Mouse (Mus musculus): ENCODE results near the gene Gorasp2. TPM values are rescaled to one million over a fixed set of nuclear protein-coding genes. Genes with fewer than 3 reads are reported as not detected.

The Gorasp2 gene
- 100 to 1,000 TPM in 1 of 2 experiments, 10 to 100 TPM in 1; 98.9 to 102 TPM for total RNA-seq (2021)
- long read RNA-seq, experiment 1, transcript Gorasp2-201 (10 exons, 2,238 nt): major isoform, 163 of 191 reads
- long read RNA-seq, experiment 1, partial matches to known transcripts: 10 of 191 reads
- long read RNA-seq, experiment 1, other reads (novel, unspliced or antisense): 15 of 191 reads
- long read RNA-seq, experiment 2, transcript Gorasp2-201 (10 exons, 2,238 nt): major isoform, 77 of 98 reads
- long read RNA-seq, experiment 2, partial matches to known transcripts: 14 of 98 reads
- long read RNA-seq, experiment 2, other reads (novel, unspliced or antisense): 5 of 98 reads

DNA sequence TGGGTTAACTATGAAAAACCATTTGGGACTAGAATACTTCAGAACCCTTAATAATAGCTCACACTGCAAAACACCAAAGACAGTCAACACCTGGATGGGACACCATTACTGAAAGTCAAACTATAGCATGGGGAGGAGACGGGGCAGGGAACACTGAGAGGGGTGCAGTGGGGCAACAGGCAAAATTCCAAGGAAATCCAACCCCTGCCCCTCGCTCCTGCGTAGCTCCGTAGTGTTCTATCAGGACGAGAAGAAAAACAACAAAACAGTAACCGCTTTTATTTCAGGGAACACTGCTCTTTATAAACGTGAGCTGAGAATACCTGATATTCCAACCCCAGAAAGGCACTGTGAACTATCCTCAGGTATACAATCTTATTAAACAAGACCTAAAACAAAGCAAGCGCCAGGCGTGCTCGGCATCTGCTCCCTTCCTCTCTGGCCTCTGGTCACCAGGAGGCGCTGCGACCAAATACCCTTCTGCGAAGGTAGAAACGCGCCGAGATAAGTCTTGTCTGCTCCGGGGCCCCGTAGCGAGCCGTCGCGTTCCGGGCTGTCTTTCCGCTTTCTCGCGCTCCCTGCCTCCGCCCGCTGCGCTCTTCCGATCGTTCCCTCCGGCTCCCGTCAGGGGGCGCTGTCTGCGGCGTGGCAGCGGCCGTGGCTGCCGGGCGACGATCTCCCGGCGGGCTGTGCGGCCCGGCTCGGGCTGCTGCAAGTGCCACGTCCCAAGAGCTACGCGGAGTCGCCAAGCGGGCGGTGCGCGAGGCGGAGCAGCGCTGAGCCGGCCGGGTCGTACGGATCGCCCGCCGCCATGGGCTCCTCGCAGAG, at the start of gene Gorasp2:
Gene Gorasp2, plus strand, starts transcription at position 690 of the 828 bp plus-strand sequence.
- DNase-seq (ENCODE audit: low spot score in 2 of 2): peak; percentile 98 to 99

DNA sequence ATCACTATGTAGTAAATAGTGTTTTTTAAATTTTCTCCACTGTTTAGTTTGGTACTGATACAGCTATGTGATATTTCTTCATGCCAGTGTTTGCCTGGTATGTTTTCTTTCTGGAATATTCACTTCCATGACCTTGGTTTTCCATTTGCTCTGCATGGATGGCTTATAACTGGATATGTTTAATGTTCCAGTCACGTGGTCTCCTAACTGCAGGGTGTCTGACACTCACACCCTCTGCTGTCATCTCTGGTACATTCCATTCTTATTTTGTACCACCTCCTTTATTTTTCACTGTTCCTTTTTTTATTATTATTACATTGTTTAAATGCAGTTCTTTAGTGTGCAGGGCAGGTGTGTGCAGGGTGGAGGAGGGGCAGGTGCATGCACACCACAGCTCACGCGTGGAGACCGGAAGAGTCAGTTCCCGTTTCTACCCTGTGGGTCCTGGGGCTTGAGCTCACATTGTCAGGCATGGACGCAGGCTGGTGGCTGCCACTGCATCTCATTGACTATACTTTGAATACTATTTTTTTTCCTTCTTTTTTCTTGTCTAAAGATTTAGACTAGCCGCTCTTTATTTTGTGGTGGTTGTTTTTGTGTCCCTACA, 46.5 kb upstream of the Gorasp2 start:
- DNase-seq (ENCODE audit: low spot score in 2 of 2): no peak

DNA sequence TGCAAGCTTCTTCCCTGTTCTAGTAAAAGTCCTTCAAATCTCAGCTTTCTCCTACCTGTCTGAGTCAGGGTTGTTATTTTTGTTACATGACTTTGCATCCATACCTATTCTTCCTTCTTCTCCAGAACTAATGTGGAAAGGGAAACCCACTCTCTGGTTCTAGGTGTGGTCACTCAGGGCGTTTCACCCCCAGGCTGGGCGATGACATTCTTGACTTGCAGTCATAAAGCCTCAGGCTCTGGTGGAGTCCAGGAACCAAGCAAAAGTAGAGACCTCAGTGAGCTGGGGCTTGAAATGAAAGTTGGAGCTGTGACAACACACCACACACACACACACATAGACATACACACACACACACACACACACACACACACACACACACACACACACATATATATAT, 45.3 kb upstream of the Gorasp2 start:
- DNase-seq (ENCODE audit: low spot score in 2 of 2): no peak

DNA sequence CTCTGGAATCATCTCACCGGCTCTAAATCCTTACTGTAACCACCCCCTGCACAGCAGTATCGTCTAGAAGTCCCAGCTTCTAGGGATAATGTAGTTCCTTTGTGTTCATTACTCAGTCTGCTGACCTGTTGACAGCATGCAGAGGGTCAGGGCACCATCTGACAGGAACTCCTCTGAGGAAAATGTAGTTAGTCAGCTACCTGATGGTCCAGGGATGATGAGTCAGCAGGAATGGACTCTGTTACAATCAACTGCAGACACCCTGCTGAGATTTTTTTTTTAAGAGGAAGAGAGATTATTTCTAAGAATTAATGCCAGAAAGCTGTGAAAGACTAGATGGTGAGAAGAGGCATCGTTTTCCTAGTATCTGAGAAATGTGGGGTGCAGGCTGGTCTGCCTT, 44.8 kb upstream of the Gorasp2 start:
- DNase-seq (ENCODE audit: low spot score in 2 of 2): no peak

DNA sequence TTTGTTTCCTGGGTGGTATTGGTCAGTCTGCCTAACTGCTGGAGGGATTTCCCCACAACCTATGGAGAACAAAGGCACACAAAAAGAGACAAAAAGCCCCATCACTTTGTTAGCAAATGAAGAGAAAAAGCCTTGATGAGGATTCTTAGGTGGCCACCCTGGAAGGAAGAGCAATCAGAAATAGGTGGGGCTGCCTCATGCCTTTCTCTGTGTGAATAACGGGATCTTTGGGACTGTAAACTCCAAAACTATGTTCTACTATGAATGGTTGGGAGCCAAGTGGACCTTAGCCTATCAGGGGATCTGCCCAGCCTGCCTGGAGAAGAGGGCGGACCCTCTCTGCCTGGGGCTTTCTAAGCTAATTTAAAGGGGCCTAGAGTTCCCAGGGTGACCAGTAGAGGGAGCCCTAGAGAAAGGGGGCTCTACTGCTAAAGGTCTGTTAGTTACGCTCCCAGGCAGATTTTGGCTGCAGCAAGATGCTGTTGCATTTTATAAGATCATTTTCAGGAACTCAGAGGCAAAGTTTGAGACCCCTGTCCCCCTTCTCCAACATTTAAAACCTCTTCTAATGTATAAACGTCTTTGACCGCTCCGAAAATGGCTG, 42.0 kb upstream of the Gorasp2 start:
- DNase-seq (ENCODE audit: low spot score in 2 of 2): no peak

DNA sequence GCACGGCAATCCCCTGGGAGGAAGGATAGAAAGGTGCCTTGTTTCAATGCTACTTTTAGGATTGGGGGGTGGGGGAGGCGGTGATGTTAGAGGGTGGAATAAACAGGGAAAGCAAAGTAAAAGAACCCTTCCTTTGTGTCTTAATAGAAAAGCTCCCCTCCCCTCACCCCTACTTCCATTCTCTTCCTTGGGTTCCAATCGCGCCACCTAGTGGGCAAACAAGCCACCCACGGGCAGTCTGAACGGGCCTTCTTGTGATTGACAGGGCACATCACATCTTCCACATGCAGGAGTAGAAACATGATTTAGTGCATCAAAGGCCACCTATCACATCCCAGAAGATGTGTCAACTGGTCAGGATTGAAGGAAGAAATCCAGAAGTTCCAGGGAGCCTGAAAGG, 41.2 kb upstream of the Gorasp2 start:
- peak; percentile 36 to 61 for DNase-seq (ENCODE audit: low spot score in 2 of 2)

DNA sequence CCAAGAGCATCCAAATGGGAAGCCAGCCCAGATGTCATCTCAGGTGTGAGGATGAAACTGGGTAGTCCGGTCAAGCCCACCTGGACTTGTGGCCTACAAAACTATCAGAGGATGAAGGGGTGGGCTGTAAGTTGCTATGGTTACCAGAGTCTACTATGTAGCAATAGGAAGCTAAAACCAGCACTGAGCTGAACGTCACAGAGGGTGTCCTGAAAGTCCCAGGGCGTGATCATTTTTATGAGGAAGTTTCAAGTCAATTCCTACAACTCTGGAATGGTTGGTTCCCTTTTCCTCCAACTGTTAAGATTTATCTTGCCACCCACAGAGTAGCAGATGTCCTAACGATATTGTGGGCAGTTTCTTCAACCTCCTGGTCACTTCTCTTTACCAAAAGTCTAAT, 39.1 kb upstream of the Gorasp2 start:
- no peak for DNase-seq (ENCODE audit: low spot score in 2 of 2)

DNA sequence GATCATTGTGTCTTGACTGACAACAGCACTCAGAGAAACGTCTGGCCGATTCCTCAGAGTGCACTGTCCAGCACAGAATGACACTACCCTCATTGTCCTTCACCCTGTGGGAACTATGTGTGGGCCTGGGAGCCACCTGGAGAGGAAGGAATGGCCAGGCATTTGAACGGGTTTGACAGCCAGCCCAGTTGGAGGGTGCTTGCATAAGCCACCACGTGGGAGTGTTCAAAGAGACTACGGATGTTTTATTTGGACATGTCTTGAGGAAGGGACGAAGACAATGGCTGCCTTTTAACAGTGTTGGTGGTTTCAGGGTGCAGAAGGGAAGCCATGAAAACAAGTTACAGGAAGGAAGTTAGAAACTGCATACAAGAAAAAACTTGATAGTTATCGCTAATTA, 35.6 kb upstream of the Gorasp2 start:
- no peak for DNase-seq (ENCODE audit: low spot score in 2 of 2)

DNA sequence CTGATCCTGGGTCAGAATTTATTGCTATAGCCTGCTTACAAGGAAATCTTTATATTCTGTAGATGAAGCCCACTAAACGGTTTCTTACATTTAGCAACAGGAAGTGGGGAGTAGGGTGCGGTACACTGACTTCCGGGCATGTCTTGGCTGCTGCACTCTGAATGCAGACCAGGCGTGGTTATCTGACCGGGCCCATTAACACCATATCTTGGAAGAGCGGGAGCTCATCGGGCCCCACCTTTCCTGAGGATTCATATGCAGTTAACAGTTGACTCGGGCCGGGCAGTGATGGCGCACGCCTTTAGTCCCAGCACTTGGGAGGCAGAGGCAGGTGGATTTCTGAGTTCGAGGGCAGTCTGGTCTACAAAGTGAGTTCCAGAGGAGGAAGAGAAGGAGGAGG, 33.0 kb upstream of the Gorasp2 start:
- DNase-seq (ENCODE audit: low spot score in 2 of 2): no peak

DNA sequence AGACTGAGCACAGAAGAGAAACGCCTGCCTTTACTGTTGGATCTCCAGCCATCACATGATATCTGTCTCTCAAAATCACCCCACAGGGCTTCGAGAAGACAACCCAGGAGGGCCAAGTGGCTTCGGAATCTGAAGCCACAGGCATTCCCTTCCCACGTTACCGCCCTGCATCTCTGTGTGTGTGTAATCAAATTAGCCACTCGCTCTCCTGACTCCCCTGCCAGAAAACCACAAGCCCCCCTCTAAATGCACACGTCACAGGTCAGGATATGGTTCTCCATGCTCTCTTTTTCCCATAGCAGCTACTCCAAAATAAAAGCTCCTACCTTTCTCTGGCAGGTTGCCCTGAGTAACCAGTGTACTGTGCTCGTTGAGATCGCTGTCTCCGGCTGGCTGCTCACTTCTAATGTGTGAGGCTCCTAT, 32.0 kb upstream of the Gorasp2 start:
- no peak for DNase-seq (ENCODE audit: low spot score in 2 of 2)

DNA sequence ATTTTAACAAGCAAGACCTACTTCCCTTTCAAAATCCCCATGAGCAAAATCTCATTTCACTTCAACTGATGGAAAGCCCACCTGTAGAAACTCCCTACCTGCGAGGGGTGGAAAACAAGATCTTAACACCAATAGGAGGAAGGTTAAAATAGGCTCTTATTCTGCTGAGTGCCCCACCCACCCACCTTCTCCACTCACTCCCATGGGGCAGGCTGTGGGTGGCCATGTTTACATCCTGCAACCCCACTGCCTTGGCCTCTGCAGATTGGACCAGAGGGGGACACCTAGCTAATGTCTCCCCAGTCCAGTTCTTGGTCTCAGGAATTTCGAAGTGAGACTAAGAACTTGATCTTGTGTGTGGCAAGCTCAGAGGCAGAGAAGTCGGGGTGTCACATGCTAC, 31.5 kb upstream of the Gorasp2 start:
- no peak for DNase-seq (ENCODE audit: low spot score in 2 of 2)

DNA sequence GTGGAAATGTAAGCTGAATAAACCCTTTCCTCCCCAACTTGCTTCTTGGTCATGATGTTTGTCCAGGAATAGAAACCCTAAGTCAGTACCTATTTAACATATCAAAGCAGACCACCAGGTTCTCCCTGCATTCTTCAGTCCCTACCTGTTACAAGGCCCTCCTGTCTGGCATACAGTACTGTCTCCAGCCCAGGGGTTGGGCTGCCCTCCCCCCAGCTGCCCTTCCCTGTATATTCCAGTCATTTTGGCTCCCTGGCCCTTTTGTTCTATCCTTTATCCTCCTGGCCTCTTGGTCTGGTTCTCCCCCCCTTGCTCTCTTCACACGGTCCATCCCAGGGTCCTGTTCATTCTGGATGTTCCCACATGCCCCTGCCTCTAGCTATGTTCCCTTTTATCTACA, 30.1 kb upstream of the Gorasp2 start:
- DNase-seq (ENCODE audit: low spot score in 2 of 2): no peak

DNA sequence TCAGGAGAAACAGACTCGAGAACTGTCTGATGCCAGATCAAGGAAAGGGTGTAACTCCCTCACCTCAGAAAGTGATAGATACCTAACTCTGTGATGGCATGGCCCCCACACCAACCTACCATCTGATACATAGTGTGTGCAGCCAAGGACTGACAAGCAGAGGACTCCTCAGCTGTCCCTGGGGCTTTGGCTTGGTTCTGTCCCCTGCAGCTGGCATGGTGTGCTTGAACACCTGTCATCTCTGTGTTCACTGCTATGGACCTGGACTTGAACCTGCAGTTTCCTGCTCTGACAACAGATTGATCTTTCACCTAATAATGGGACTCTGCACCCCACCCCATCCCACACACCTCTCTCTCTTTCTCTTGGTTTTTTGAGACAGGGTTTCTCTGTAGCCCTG, 29.0 kb upstream of the Gorasp2 start:
- no peak for DNase-seq (ENCODE audit: low spot score in 2 of 2)

DNA sequence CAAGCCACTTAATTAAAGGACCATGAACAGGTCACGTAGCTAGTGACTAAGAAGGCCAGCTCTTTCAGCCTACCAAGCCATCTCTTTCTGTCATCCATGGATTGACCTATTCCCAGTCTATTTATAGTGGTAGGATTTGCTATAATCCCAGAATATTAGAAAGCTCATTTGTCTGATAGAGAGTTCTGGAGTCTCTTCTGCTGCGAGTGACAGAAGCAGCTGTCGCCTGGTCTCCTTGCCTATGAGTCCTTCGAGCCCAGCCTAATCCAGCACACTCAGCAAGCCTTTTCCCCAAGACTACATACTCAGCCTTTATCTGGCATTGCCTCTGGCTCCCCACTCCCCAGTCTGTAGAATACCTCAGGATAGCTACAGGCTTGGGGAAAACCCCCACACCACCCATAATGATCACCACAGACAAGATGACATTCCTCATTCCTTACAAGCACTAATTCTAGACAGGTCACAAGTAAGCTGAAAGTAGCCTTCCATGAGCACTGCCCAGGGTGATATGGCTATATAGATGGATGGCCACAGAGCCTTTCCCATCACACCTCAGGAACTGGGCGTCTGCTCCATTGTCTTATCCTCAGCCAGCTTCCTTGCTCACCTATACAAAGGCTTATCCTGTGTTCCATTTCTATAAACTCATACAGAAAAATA, 27.2 kb upstream of the Gorasp2 start:
- DNase-seq (ENCODE audit: low spot score in 2 of 2): no peak

DNA sequence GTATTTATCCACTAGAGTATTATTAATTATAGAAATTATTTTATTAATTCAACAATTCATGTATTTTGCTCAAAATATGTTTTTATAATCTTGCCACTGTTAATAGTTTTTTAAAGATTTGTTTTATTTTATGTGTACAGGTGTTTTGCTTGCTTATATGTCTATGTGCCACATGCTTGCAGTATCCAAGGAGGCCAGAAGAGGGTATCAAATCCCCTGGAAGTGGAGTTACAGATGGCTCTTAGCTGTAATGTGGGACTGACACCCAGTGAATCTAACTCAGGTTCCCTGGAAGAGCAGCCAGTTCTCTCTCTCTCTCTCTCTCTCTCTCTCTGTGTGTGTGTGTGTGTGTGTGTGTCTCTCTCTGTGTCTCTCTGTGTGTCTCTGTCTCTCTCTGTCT, 20.4 kb upstream of the Gorasp2 start:
- DNase-seq (ENCODE audit: low spot score in 2 of 2): no peak

DNA sequence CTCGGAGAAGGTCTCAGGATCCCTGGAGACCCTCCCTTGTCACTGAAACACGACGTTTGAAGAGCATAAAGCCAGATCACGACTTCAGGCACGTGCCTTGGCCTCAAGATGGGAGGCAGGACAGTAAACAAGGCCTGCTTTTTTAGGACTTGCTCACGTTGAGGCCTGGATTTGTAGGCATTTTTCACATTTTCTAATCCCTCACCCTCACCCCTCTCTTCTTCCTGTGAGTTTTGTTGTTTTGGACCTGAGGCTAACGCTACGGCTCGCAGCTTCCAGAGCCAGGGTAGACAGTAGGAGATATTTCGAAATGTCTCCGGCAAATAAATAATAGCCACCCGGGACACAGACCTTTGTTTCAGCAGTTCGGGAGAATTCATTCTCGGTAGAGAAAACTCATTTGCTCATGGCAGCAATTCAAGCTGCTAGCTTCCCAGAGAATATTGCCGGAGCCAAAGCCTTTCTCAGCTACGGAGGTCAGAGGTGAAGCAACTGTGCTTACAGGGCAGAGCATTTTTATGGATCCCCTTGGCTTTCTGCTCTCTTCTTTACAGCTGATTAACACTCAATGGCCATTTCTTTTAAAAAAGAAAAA, 18.3 kb upstream of the Gorasp2 start:
- no peak for DNase-seq (ENCODE audit: low spot score in 2 of 2)

DNA sequence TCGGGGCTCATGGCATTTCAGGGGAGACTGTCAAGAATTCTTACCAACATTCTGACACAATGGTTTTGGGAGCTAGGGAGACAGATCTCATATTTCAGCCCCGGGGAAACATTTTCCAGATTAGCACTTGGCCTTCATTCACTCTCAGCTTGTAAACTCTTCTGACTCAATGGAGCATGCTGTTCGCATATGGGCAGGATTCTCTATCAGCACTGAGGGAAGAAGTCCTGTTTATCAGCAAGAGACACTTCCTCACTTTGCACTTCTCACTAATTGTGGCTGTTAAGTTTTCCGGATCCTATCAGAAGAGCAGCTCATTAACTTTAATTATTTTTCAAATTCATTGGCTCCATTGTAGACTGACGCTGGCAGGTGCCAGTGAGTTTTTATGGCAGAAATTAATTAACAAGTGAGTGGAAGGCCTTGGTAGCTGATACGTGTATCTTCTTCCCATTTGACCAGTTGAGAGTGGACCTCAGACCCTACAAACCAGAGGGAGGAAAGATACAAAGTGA, 16.1 kb upstream of the Gorasp2 start:
- DNase-seq (ENCODE audit: low spot score in 2 of 2): no peak

DNA sequence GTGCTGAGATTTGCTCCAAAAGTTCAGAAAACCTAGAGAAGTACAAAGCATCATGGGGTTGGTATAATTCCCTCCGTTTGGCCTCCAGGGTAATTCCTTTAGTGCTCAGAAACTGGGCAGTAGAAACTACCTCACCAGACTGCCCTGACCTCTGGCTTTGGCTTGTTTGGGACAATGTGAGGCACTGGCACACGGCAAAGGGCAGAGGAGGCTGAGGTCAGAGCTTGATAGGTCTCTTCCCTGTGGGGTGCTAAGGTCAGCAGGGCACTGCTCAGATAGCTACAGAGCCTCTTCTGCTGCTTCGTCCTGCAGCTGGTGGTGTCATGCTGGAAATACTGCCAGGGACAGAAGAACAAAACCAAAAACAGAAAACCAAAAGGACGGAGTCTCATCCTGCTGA, 13.7 kb upstream of the Gorasp2 start:
- no peak for DNase-seq (ENCODE audit: low spot score in 2 of 2)

DNA sequence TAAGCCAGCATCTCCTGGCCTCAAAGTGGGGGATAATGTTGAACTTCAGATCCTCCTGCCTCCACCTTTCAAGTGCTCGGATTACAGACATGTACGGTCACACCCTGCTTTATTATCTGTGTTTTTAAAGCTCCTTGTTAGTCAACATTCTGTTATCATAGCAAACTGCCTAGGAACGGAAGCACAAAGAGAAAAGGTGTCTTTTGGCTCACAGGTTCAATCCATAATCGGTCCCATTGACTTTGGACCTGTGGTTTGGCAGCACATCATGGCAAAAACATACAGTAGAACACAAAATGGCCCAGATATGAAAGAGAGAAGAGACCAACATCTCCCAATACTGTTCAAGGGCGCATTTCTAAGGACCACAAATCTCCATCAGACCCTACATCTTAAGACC, 13.1 kb upstream of the Gorasp2 start:
- DNase-seq (ENCODE audit: low spot score in 2 of 2): no peak

DNA sequence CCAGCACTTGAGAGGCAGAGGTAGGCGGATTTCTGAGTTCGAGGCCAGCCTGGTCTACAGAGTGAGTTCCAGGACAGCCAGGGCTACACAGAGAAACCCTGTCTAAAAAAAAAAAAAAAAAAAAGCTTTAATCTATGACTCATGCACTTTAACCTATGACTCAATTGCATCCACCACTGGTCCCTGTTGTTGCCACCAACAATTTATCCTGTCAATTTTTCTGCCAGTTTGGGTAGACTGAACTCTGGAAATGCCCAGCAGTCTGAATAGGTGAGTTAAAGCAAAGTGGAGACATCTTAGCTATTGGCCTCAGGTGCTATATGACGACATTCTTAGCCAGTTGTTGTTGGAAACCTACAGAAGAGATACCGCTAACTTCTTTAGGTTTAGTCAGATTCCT, 11.9 kb upstream of the Gorasp2 start:
- no peak for DNase-seq (ENCODE audit: low spot score in 2 of 2)

DNA sequence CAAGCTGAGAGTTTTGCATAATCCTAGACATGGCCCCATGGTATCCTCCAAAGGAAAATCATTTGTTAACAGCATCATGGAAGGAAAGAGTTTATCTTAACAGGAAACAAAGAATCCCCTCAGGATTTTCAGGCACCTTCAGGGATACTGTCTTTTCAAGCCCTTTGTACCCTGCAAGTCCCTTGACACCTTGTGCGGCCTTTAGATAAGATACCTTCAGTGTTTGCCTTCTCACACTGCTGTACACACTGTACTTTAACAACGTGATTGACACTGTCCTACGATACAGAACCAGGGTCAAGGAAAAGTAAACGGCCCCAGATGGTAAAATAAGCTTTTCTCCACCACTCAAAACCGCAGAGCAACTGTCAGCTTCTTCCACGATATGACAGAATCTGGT, 9.6 kb upstream of the Gorasp2 start:
- no peak for DNase-seq (ENCODE audit: low spot score in 2 of 2)
